Comparison of ENCODE assay signal across 11 mouse cellular contexts in genomic region chr9:63667373-63667724, GRCm38 (mm10).
DNase-seq lines count a peak whose midpoint lies in the region; ATAC-seq lines count a peak whose summit lies in the region.
"Had no signal": no experiment of that assay in that cellular context is flagged by ENCODE, and none has a peak within 500 bp of the region (broad histone marks: within the 10 kb centered on the region; RNA-seq: fewer than 3 reads in every experiment).

No protein-coding gene starts in this region.

- no peaks in the 10 kb centered on the region for H3K27me3 ChIP-seq in heart, embryonic 16.5 days (ENCODE audit: control insufficient read depth, insufficient read depth, low read length)
- H3K27me3 ChIP-seq in midbrain, embryonic 10.5 days (ENCODE audit: low read depth, poor library complexity, severe bottlenecking), result no peaks in the 10 kb centered on the region
- H3K27me3 ChIP-seq in midbrain, embryonic 14.5 days (ENCODE audit: control insufficient read depth, insufficient read depth, low read length), result no peaks in the 10 kb centered on the region
- H3K27me3 ChIP-seq in hindbrain, embryonic 15.5 days, result no peaks in the 10 kb centered on the region
- no peaks in the 10 kb centered on the region for H3K27me3 ChIP-seq in neural tube, embryonic 15.5 days (replicated peaks)
- H3K27me3 ChIP-seq: forebrain, embryonic 12.5 days; limb, embryonic 12.5 days had no signal

- no peak for ATAC-seq in heart, embryonic 16.5 days (replicated peaks; ENCODE audit: extremely low read depth, insufficient read depth, low FRiP score)
- ATAC-seq in midbrain, embryonic 14.5 days (ENCODE audit: low FRiP score, low TSS enrichment), result no peak
- no peak for ATAC-seq in hindbrain, embryonic 15.5 days (ENCODE audit: low FRiP score, low read depth)
- no peak for ATAC-seq in neural tube, embryonic 15.5 days (ENCODE audit: low FRiP score)

- peak overlapping the region; percentile 83 for H3K27ac ChIP-seq in heart, embryonic 16.5 days (ENCODE audit: low read length)
- peak overlapping the region; percentile 0; the same call in 1 of the 2 replicates for H3K27ac ChIP-seq in midbrain, embryonic 10.5 days (replicated peaks)
- H3K27ac ChIP-seq in midbrain, embryonic 14.5 days (replicated peaks; ENCODE audit: low read depth, low read length), result no peak overlapping the region; the same call in 1 of the 2 replicates
- 0 out of 2 replicates have a peak overlapping the region, but pooled peaks have one; percentile 3 for H3K27ac ChIP-seq in hindbrain, embryonic 15.5 days (replicated peaks)
- peak overlapping the region; percentile 20 for H3K27ac ChIP-seq in neural tube, embryonic 15.5 days (replicated peaks)
- H3K27ac ChIP-seq: forebrain, embryonic 12.5 days had no signal

- H3K9ac ChIP-seq in heart, embryonic 16.5 days (ENCODE audit: low read length), result peak overlapping the region; percentile 24
- H3K9ac ChIP-seq in midbrain, embryonic 14.5 days (replicated peaks; ENCODE audit: low read length), result no peak overlapping the region
- no peak overlapping the region for H3K9ac ChIP-seq in hindbrain, embryonic 15.5 days
- H3K9ac ChIP-seq in neural tube, embryonic 15.5 days (replicated peaks), result no peak overlapping the region
- H3K9ac ChIP-seq: forebrain, embryonic 12.5 days; limb, embryonic 12.5 days had no signal

- H3K4me1 ChIP-seq in heart, embryonic 16.5 days (ENCODE audit: control insufficient read depth, insufficient read depth, low read length), result peaks cover 64% of the 10 kb centered on the region
- H3K4me1 ChIP-seq in midbrain, embryonic 10.5 days, result peaks cover 67% of the 10 kb centered on the region
- H3K4me1 ChIP-seq in midbrain, embryonic 14.5 days (ENCODE audit: control insufficient read depth, insufficient read depth, low read length), result peaks cover 5% of the 10 kb centered on the region; the same call in 1 of the 2 replicates
- H3K4me1 ChIP-seq in hindbrain, embryonic 15.5 days (replicated peaks), result peaks cover 45% of the 10 kb centered on the region
- peaks cover 54% of the 10 kb centered on the region for H3K4me1 ChIP-seq in neural tube, embryonic 15.5 days

- H3K4me2 ChIP-seq in heart, embryonic 16.5 days (ENCODE audit: low read depth, low read length), result peak overlapping the region; percentile 33
- no peak overlapping the region for H3K4me2 ChIP-seq in midbrain, embryonic 14.5 days (ENCODE audit: low read length)
- H3K4me2 ChIP-seq in hindbrain, embryonic 15.5 days, result 0 out of 2 replicates have a peak overlapping the region, but pooled peaks have one; percentile 7
- 0 out of 2 replicates have a peak overlapping the region, but pooled peaks have one; percentile 11 for H3K4me2 ChIP-seq in neural tube, embryonic 15.5 days
- H3K4me2 ChIP-seq: forebrain, embryonic 12.5 days; limb, embryonic 12.5 days had no signal

- no peaks in the 10 kb centered on the region for H3K36me3 ChIP-seq in heart, embryonic 16.5 days (ENCODE audit: control insufficient read depth, insufficient read depth)
- peaks cover 71% of the 10 kb centered on the region for H3K36me3 ChIP-seq in midbrain, embryonic 10.5 days
- no peaks in the 10 kb centered on the region for H3K36me3 ChIP-seq in midbrain, embryonic 14.5 days (ENCODE audit: control insufficient read depth, insufficient read depth, low read length)
- H3K36me3 ChIP-seq in hindbrain, embryonic 15.5 days, result no peaks in the 10 kb centered on the region
- H3K36me3 ChIP-seq in neural tube, embryonic 15.5 days, result 0 out of 2 replicates have a peak, but pooled peaks cover 2% of the 10 kb centered on the region

- H3K9me3 ChIP-seq in heart, embryonic 16.5 days (replicated peaks; ENCODE audit: control insufficient read depth, low read length), result 0 out of 2 replicates have a peak, but pooled peaks cover 3% of the 10 kb centered on the region
- no peaks in the 10 kb centered on the region for H3K9me3 ChIP-seq in midbrain, embryonic 10.5 days (replicated peaks)
- no peaks in the 10 kb centered on the region for H3K9me3 ChIP-seq in midbrain, embryonic 14.5 days (ENCODE audit: control insufficient read depth, low read length)
- no peaks in the 10 kb centered on the region for H3K9me3 ChIP-seq in hindbrain, embryonic 15.5 days
- H3K9me3 ChIP-seq in neural tube, embryonic 15.5 days (replicated peaks), result no peaks in the 10 kb centered on the region
- H3K9me3 ChIP-seq: forebrain, embryonic 12.5 days; limb, embryonic 12.5 days had no signal

- WGBS in heart, embryonic 16.5 days, result 52% methylated on average over 8 of the region's 8 CpGs
- 90% methylated on average over 8 of the region's 8 CpGs for WGBS in midbrain, embryonic 10.5 days
- 93% methylated on average over 8 of the region's 8 CpGs for WGBS in midbrain, embryonic 14.5 days
- 75% methylated on average over 8 of the region's 8 CpGs for WGBS in hindbrain, embryonic 15.5 days
- 73% methylated on average over 8 of the region's 8 CpGs for WGBS in neural tube, embryonic 15.5 days

- intact Hi-C loops in heart, postnatal 10 days (cut with DNase I), result loop anchor here (5.0 kb wide), 2 partner anchors 40 to 90 kb away; partner anchors contain the start of gene Smad3

- H3K4me3 ChIP-seq in heart, embryonic 16.5 days (ENCODE audit: low read length), result 0 out of 2 replicates have a peak overlapping the region, but pooled peaks have one; percentile 3
- no peak overlapping the region for H3K4me3 ChIP-seq in midbrain, embryonic 10.5 days
- H3K4me3 ChIP-seq in midbrain, embryonic 14.5 days (replicated peaks; ENCODE audit: low read depth, low read length), result no peak overlapping the region
- H3K4me3 ChIP-seq in hindbrain, embryonic 15.5 days, result no peak overlapping the region
- H3K4me3 ChIP-seq in neural tube, embryonic 15.5 days (replicated peaks), result no peak overlapping the region
- H3K4me3 ChIP-seq: forebrain, embryonic 12.5 days; limb, embryonic 12.5 days had no signal

- DNase-seq in heart, postnatal 10 days, result no peak
- no peak for DNase-seq in midbrain, embryonic 10.5 days (ENCODE audit: low spot score)
- DNase-seq in midbrain, embryonic 14.5 days, result no peak
- no peak for DNase-seq in Muller cell, postnatal 12 days (ENCODE audit: inconsistent ontology term)
- DNase-seq: spleen, adult 18-20 months; thymus, adult 18-20 months had no signal
